ENCODE assay signal across 10 mouse cellular contexts in the genomic region with DNA sequence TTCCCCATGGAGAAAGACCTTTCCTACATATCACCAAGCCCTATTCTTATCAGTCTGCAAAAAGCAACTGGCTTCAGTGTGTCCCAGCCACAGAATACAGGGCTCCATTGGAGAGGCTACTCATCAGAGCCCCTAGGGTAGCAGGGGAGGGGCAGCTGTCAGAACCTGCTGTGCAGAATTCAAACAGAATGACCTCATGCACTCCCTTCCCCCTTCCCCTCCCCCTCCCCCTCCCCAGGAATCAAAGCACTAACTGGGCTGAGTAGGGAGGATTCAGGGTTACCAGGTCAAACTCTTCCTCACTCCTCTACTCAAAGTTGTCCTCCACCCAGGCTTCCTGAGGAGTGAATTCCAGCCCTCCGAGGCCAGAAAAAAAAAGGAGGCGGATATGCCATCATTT.
DNase-seq lines count a peak whose midpoint lies in the region; ATAC-seq and TF ChIP-seq lines count a peak whose summit lies in the region.
"Had no signal": no experiment of that assay in that cellular context is flagged by ENCODE, and none has a peak within 500 bp of the region (broad histone marks: within the 10 kb centered on the region; RNA-seq: fewer than 3 reads in every experiment).

No protein-coding gene starts in this region.

- H3K4me1 ChIP-seq in heart, postnatal 0 days (ENCODE audit: control insufficient read depth, insufficient read depth), result peaks cover 19% of the 10 kb centered on the region; the same call in 1 of the 2 replicates
- peaks cover 73% of the 10 kb centered on the region for H3K4me1 ChIP-seq in hindbrain, embryonic 13.5 days (replicated peaks)
- H3K4me1 ChIP-seq in liver, postnatal 0 days (ENCODE audit: insufficient read depth), result no peaks in the 10 kb centered on the region

- H3K9ac ChIP-seq in heart, postnatal 0 days (replicated peaks; ENCODE audit: low read depth, low read length), result no peak overlapping the region
- H3K9ac ChIP-seq in hindbrain, embryonic 13.5 days, result peak overlapping the region; percentile 26; the same call in 1 of the 2 replicates
- no peak overlapping the region for H3K9ac ChIP-seq in liver, postnatal 0 days (replicated peaks)
- H3K9ac ChIP-seq: hindbrain, embryonic 15.5 days had no signal

- no peak overlapping the region for H3K4me3 ChIP-seq in heart, postnatal 0 days (ENCODE audit: low read depth, low read length)
- no peak overlapping the region for H3K4me3 ChIP-seq in hindbrain, embryonic 13.5 days
- H3K4me3 ChIP-seq in liver, postnatal 0 days (ENCODE audit: low read depth, low read length), result no peak overlapping the region
- H3K4me3 ChIP-seq: hindbrain, embryonic 15.5 days; myocyte had no signal

- 35% methylated on average over 2 of the region's 2 CpGs for WGBS in heart, postnatal 0 days
- 9% methylated on average over 2 of the region's 2 CpGs for WGBS in hindbrain, embryonic 13.5 days
- WGBS in liver, postnatal 0 days (ENCODE audit: insufficient replicate concordance), result 51% methylated on average over 2 of the region's 2 CpGs

- no peaks in the 10 kb centered on the region for H3K9me3 ChIP-seq in heart, postnatal 0 days (replicated peaks; ENCODE audit: control insufficient read depth, low read length)
- no peaks in the 10 kb centered on the region for H3K9me3 ChIP-seq in hindbrain, embryonic 13.5 days
- H3K9me3 ChIP-seq in liver, postnatal 0 days (ENCODE audit: low read length), result no peaks in the 10 kb centered on the region
- H3K9me3 ChIP-seq: hindbrain, embryonic 15.5 days had no signal

- DNase-seq in heart, postnatal 0 days (ENCODE audit: low spot score), result no peak
- DNase-seq in heart, postnatal 10 days, result no peak
- peak; percentile 67 for DNase-seq in ES-CJ7 (ENCODE audit: low read depth, low spot score)
- DNase-seq in embryo, embryonic 10 days (ENCODE audit: low spot score), result peak; percentile 78
- no peak for DNase-seq in spleen, postnatal 4 days (ENCODE audit: low spot score in 2 of 2)
- DNase-seq in liver, postnatal 0 days, result no peak
- DNase-seq in right cerebral cortex, postnatal 4 days, result no peak

- H3K36me3 ChIP-seq in heart, postnatal 0 days (replicated peaks; ENCODE audit: control insufficient read depth, insufficient read depth, low read length), result no peaks in the 10 kb centered on the region
- no peaks in the 10 kb centered on the region for H3K36me3 ChIP-seq in hindbrain, embryonic 13.5 days
- no peaks in the 10 kb centered on the region for H3K36me3 ChIP-seq in liver, postnatal 0 days (replicated peaks; ENCODE audit: insufficient read depth, low read length)
- H3K36me3 ChIP-seq: hindbrain, embryonic 15.5 days had no signal

- no peak overlapping the region for H3K4me2 ChIP-seq in heart, postnatal 0 days (ENCODE audit: low read depth, low read length)
- no peak overlapping the region for H3K4me2 ChIP-seq in hindbrain, embryonic 13.5 days
- H3K4me2 ChIP-seq in liver, postnatal 0 days (ENCODE audit: low read depth, low read length), result no peak overlapping the region
- H3K4me2 ChIP-seq: hindbrain, embryonic 15.5 days had no signal

- H3K27ac ChIP-seq in heart, postnatal 0 days (ENCODE audit: low read depth), result no peak overlapping the region
- peak overlapping the region; percentile 3; the same call in 1 of the 2 replicates for H3K27ac ChIP-seq in hindbrain, embryonic 13.5 days
- no peak overlapping the region for H3K27ac ChIP-seq in liver, postnatal 0 days (ENCODE audit: low read depth)
- H3K27ac ChIP-seq: hindbrain, embryonic 15.5 days had no signal

- H3K27me3 ChIP-seq in heart, postnatal 0 days (ENCODE audit: control insufficient read depth, insufficient read depth, low read length), result no peaks in the 10 kb centered on the region
- H3K27me3 ChIP-seq in hindbrain, embryonic 13.5 days, result no peaks in the 10 kb centered on the region
- H3K27me3 ChIP-seq in liver, postnatal 0 days (ENCODE audit: insufficient read depth, low read length), result no peaks in the 10 kb centered on the region
- H3K27me3 ChIP-seq: hindbrain, embryonic 15.5 days had no signal

- ATAC-seq in heart, postnatal 0 days (ENCODE audit: insufficient read depth, low read depth), result 0 out of 2 replicates have a peak, but pooled peaks have one; percentile 20
- ATAC-seq in hindbrain, embryonic 13.5 days (ENCODE audit: low FRiP score), result no peak
- no peak for ATAC-seq in liver, postnatal 0 days

- TF ChIP-seq EP300 in heart, postnatal 0 days (IDR thresholded peaks at IDR 0.05; ENCODE audit: low read depth), result no peak
- TF ChIP-seq EP300 in liver, postnatal 0 days (IDR thresholded peaks at IDR 0.05; ENCODE audit: low read depth), result no peak

- intact Hi-C loops in heart, postnatal 10 days (cut with DNase I), result no loop called here

- TF ChIP-seq CTCF in heart, postnatal 0 days (IDR thresholded peaks at IDR 0.05; ENCODE audit: low read depth), result no peak
- no peak for TF ChIP-seq CTCF in liver, postnatal 0 days (IDR thresholded peaks at IDR 0.05; ENCODE audit: low read depth)

Comparison
In these comparisons a context has a peak if more than half of its experiments do, and no peak if none do; other contexts are left out.
1. DNase-seq: peak in ES-CJ7 (single experiment) and embryo, embryonic 10 days (single experiment); none in heart, postnatal 0 days (single experiment), heart, postnatal 10 days (0 of 2), spleen, postnatal 4 days (0 of 2), liver, postnatal 0 days (single experiment) and right cerebral cortex, postnatal 4 days (single experiment).